Mouse (Mus musculus): Measurements from ENCODE around the gene Nxnl2.

GRCm38 (mm10) chr13:51153670-51154030 lies 17.2 kb upstream of the Nxnl2 start:
- TF ChIP-seq CTCF (IDR thresholded peaks at IDR 0.05; ENCODE audit: control insufficient read depth, insufficient read depth, low read length) (no peak), POLR2A (IDR thresholded peaks at IDR 0.05; ENCODE audit: borderline replicate concordance, control insufficient read depth, low read depth, low read length) (no peak)

All from bone marrow, adult 2 months (tissue).